Mouse (Mus musculus) CD4-positive, CD25-positive, alpha-beta regulatory T cell, adult 4 months (primary cell): ENCODE data around the gene Paxx. TPM values are rescaled to one million over a fixed set of nuclear protein-coding genes. Genes with fewer than 3 reads are reported as not detected.

Experiments
- polyA plus RNA-seq, 2 experiments: library from polyadenylated mRNA; unstranded; fragments of 100-300 nt; shearing (Covaris generic); gene quantifications; one replicate each; pipeline ENCODE4 v1.2.1; 2017

Gene Paxx
- polyA plus RNA-seq, 2 experiments from 2014 or later, result 74.7 to 102 TPM

Other genes starting within 250 kb of the Paxx start
- gene Nelfb, start 249.6 kb downstream of the Paxx start, polyA plus RNA-seq, result 10 to 100 TPM; 48.2 to 55.8 TPM
- gene Stpg3, start 246.5 kb downstream of the Paxx start, polyA plus RNA-seq, result not detected
- gene Fam166a, start 242.3 kb downstream of the Paxx start, polyA plus RNA-seq, result not detected
- 100 to 1,000 TPM in 1 of 2 experiments, 10 to 100 TPM in 1; 94.5 to 120 TPM for gene Tubb4b, start 236.4 kb downstream of the Paxx start, polyA plus RNA-seq
- not detected for gene Slc34a3, start 226.7 kb downstream of the Paxx start, polyA plus RNA-seq
- not detected for gene Rnf224, start 224.3 kb downstream of the Paxx start, polyA plus RNA-seq
- gene Rnf208, start 218.8 kb downstream of the Paxx start, polyA plus RNA-seq, result under 1 TPM; 0.38 to 0.57 TPM
- gene Cysrt1, start 218.6 kb downstream of the Paxx start, polyA plus RNA-seq, result not detected
- gene AL732309.1, start 214.2 kb downstream of the Paxx start, polyA plus RNA-seq, result 1 to 10 TPM; 5.9 to 7.1 TPM
- gene Tmem203, start 205.7 kb downstream of the Paxx start, polyA plus RNA-seq, result 10 to 100 TPM in 1 of 2 experiments, 1 to 10 TPM in 1; 9.5 to 10.4 TPM
- gene Tprn, start 198.5 kb downstream of the Paxx start, polyA plus RNA-seq, result 1 to 10 TPM; 1.8 to 3.8 TPM
- gene Ssna1, start 188.7 kb downstream of the Paxx start, polyA plus RNA-seq, result 100 to 1,000 TPM; 124 to 131 TPM
- gene Anapc2, start 188.6 kb downstream of the Paxx start, polyA plus RNA-seq, result 10 to 100 TPM; 34.8 to 54.1 TPM
- not detected for gene Tmem210, start 172.9 kb downstream of the Paxx start, polyA plus RNA-seq
- not detected for gene Lrrc26, start 171.2 kb downstream of the Paxx start, polyA plus RNA-seq
- gene Grin1, start 141.9 kb downstream of the Paxx start, polyA plus RNA-seq, result not detected
- gene Man1b1, start 128.8 kb downstream of the Paxx start, polyA plus RNA-seq, result 10 to 100 TPM; 21.7 to 32.4 TPM
- 10 to 100 TPM; 15.5 to 24.6 TPM for gene Dpp7, start 104.7 kb downstream of the Paxx start, polyA plus RNA-seq
- gene Uap1l1, start 95.4 kb downstream of the Paxx start, polyA plus RNA-seq, result 10 to 100 TPM; 18.0 to 18.8 TPM
- gene Sapcd2, start 88.8 kb downstream of the Paxx start, polyA plus RNA-seq, result 1 to 10 TPM in 1 of 2 experiments, under 1 TPM in 1; 0.58 to 1.2 TPM
- gene Entpd2, start 65.2 kb downstream of the Paxx start, polyA plus RNA-seq, result not detected
- gene Npdc1, start 61.7 kb downstream of the Paxx start, polyA plus RNA-seq, result 1 to 10 TPM; 1.4 to 2.3 TPM
- gene Fut7, start 37.8 kb downstream of the Paxx start, polyA plus RNA-seq, result 10 to 100 TPM in 1 of 2 experiments, 1 to 10 TPM in 1; 4.0 to 11.7 TPM
- 10 to 100 TPM; 31.9 to 45.3 TPM for gene Abca2, start 32.4 kb downstream of the Paxx start, polyA plus RNA-seq
- 1 to 10 TPM; 1.2 to 2.2 TPM for gene Clic3, start 4.3 kb downstream of the Paxx start, polyA plus RNA-seq
- gene Ptgds, start 9.0 kb upstream of the Paxx start, polyA plus RNA-seq, result not detected
- not detected for gene Lcn12, start 32.8 kb upstream of the Paxx start, polyA plus RNA-seq
- gene Fbxw5, start 39.7 kb upstream of the Paxx start, polyA plus RNA-seq, result 100 to 1,000 TPM in 1 of 2 experiments, 10 to 100 TPM in 1; 60.7 to 143 TPM
- gene C8g, start 40.6 kb upstream of the Paxx start, polyA plus RNA-seq, result 1 to 10 TPM; 4.5 to 4.6 TPM
- gene Traf2, start 85.8 kb upstream of the Paxx start, polyA plus RNA-seq, result 100 to 1,000 TPM in 1 of 2 experiments, 10 to 100 TPM in 1; 83.7 to 125 TPM
- 100 to 1,000 TPM; 257 to 281 TPM for gene Edf1, start 96.8 kb upstream of the Paxx start, polyA plus RNA-seq
- 1 to 10 TPM; 1.6 to 4.7 TPM for gene Mamdc4, start 113.8 kb upstream of the Paxx start, polyA plus RNA-seq
- 10 to 100 TPM; 53.9 to 66.8 TPM for gene Phpt1, start 114.1 kb upstream of the Paxx start, polyA plus RNA-seq
- not detected for gene Ajm1, start 120.7 kb upstream of the Paxx start, polyA plus RNA-seq
- gene Rabl6, start 147.4 kb upstream of the Paxx start, polyA plus RNA-seq, result 10 to 100 TPM; 17.0 to 20.1 TPM
- not detected for gene Ccdc183, start 156.6 kb upstream of the Paxx start, polyA plus RNA-seq
- under 1 TPM in 1 of 2 experiments, not detected in 1; 0.94 TPM for gene Tmem141, start 160.9 kb upstream of the Paxx start, polyA plus RNA-seq
- 1 to 10 TPM; 1.8 to 3.5 TPM for gene Fcna, start 166.9 kb upstream of the Paxx start, polyA plus RNA-seq
- not detected for gene Lcn8, start 192.0 kb upstream of the Paxx start, polyA plus RNA-seq
- gene Lcn5, start 196.9 kb upstream of the Paxx start, polyA plus RNA-seq, result not detected
- not detected for gene Lcn6, start 215.7 kb upstream of the Paxx start, polyA plus RNA-seq
- gene Lcn10, start 221.6 kb upstream of the Paxx start, polyA plus RNA-seq, result 1 to 10 TPM in 1 of 2 experiments, under 1 TPM in 1; 0.69 to 3.0 TPM
- not detected for gene Obp2a, start 238.9 kb upstream of the Paxx start, polyA plus RNA-seq
- gene Bmyc, start 245.6 kb upstream of the Paxx start, polyA plus RNA-seq, result 100 to 1,000 TPM; 100 to 127 TPM